Mouse (Mus musculus) right cerebral cortex, postnatal 4 days (tissue): ENCODE data around the gene Exoc4.

Experiments
- DNase-seq: peaks from one replicate; pipeline ENCODE4 v3.0.0-alpha.2; 2022

Exoc4 gene

GRCm38 (mm10) chr6:33322849-33323248 is 74.0 kb downstream of the Exoc4 start:
- DNase-seq, result no peak

- no peak for DNase-seq
Measured at GRCm38 (mm10) chr6:33323386-33323785, 74.5 kb downstream of the Exoc4 start.

- no peak for DNase-seq
Measured at GRCm38 (mm10) chr6:33328326-33328725, 79.4 kb downstream of the Exoc4 start.

- DNase-seq, result no peak
Measured at GRCm38 (mm10) chr6:33347088-33347775, 98.3 kb downstream of the Exoc4 start.

- DNase-seq, result peak; percentile 8
Measured at GRCm38 (mm10) chr6:33361613-33362012, 112.7 kb downstream of the Exoc4 start.

DNA sequence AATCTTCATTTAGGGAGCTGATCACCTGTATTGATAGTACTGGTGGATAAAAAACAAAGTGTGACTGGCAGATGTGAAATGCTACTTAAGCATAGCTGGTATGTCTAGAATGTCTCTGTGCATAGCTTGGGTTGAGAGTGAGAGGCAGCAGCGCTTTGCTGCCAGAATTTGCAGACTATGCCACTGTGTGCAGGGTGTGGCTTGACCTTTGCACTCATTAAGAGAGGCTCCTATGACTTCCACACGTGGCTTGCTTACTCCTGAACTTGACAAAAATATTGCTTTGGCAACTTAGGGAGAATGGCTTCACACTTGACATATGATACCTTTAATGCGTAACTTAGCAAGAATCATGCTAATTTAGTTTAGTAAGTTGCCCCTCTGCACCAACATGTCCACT is 131.6 kb downstream of the Exoc4 start:
- no peak for DNase-seq

- no peak for DNase-seq
Measured at GRCm38 (mm10) chr6:33382176-33382575, 133.3 kb downstream of the Exoc4 start.

- DNase-seq, result no peak
Measured at GRCm38 (mm10) chr6:33392020-33392419, 143.1 kb downstream of the Exoc4 start.

- DNase-seq, result no peak
Measured at GRCm38 (mm10) chr6:33399491-33399890, 150.6 kb downstream of the Exoc4 start.

DNA sequence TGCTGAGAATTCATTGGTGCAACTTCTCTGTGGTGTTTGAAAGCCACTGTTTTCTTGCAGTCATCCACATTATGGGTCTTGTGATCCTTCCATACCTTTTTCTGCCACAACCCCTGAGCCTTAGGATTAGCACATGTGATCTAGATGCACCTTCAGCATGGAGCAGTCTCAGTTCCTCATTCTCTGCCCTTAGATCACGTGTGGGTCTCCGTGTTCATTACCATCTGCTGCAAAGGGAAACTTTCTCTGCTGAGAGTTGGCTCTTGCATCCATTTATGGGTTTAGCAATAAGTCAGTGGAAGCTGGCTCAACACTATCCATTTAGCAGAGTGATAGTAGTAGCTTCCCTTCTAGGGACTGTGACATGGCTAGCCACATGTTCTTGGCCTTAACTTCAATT is 152.3 kb downstream of the Exoc4 start:
- no peak for DNase-seq

GRCm38 (mm10) chr6:33405562-33406275 is 156.8 kb downstream of the Exoc4 start:
- peak; percentile 4 for DNase-seq

GRCm38 (mm10) chr6:33409586-33409985 is 160.7 kb downstream of the Exoc4 start:
- DNase-seq, result no peak

GRCm38 (mm10) chr6:33425007-33425406 is 176.1 kb downstream of the Exoc4 start:
- no peak for DNase-seq

DNA sequence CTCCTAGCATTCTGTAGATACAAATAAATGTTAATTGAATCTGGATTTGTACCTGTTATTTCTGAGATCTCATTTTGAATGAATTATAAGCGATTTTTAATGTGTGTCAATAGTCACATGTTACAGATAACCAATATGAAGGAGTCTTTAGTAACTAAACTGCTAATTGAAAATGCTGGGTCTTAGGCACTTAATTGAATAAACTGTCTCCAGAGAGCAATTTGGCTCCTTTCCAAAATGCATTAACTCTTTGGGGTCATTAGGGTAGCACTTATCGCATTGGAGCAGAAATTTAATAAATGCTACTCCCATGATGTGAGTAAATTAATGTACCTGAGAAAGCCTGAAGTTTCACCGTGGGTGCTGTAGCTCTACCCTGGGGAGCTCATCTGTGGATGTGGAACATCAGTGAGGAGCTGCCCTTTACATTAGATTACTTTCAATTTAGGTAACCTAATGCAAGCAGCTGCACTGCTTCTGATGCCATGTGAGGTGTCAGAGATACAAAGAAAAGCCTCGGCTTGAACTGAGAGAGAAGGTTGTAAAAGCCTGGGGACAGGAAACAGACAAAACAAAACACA is 182.4 kb downstream of the Exoc4 start:
- DNase-seq, result no peak

DNA sequence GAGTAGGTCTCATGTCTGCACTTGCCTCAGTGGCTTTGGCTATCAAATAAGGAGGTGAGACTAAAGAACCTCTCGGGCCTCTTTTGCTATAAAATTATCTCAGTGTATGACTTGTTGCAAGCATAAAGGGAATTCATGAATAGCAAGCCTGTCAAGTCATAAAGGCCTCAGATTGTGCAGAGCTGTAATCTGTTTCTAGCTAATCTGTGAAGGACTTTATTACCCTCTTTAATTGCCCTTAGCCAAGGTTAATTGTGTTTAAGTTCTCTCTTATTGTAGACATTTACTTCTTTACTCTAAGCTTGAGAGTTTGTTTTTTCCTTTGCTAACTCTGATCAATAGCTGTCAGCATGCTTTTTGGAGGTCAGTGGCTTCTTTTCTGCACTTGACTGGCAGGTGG is 191.6 kb downstream of the Exoc4 start:
- DNase-seq, result no peak

DNA sequence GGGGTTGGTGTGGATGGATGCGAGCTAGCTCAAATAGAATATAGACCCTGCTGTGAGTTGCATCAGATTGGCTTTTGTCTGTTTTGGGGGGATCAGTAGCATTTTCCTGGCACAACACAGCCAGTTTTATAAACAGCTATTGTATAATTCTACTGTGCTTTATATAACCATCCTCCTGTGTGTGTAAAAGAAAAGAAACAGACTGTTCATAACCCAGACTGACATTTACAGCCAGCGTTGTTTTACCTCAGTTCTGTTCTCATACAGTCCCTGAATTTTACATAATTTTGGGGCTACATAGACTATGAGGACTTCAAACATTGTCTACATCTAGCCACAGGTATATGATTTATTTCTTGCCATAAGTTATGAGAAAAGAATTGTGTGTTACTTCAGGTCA is 204.9 kb downstream of the Exoc4 start:
- no peak for DNase-seq

DNA sequence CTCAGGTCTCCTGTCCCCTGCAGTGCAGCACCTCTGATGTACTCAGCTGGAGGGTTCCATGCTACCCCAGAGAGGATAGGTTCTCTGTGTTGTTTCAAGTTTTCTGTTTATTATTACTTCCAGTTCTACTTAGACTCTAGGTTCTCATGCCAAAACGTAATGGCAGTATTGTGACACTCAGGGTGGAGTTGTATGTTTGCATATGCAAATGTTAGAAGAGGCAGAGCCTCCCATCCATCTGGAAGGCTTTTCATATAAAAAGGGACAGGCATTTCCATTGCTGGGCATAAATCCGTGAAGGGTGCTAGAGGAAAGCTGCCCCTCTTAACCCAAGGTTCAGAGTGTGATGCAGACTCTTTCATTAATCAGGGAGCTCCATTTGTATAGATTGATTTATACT is 205.5 kb downstream of the Exoc4 start:
- no peak for DNase-seq

GRCm38 (mm10) chr6:33455238-33455637 is 206.4 kb downstream of the Exoc4 start:
- DNase-seq, result no peak

- DNase-seq, result no peak
Measured at GRCm38 (mm10) chr6:33464862-33465261, 216.0 kb downstream of the Exoc4 start.

- DNase-seq, result no peak
Measured at GRCm38 (mm10) chr6:33465392-33465791, 216.5 kb downstream of the Exoc4 start.

- no peak for DNase-seq
Measured at GRCm38 (mm10) chr6:33466168-33466839, 217.4 kb downstream of the Exoc4 start.

DNA sequence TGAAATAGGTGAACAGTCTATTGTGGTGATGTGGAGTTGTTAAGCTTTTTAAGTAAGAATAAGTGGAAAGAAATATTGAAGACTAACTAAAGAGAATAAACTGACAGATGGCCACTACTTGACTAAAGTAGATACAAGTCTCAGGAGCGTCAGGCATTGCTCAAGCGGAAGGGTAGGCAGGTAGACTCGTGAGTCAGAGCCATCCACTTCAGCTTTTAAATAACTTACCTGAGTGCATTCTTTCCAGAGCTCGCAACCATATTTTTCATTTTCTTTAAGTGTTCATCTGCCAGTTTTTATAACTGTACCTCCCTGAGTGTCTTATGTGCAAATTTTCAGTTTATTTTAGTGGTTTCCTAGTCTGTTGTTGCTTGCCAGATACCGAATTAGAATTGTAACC is 219.6 kb downstream of the Exoc4 start:
- no peak for DNase-seq

DNA sequence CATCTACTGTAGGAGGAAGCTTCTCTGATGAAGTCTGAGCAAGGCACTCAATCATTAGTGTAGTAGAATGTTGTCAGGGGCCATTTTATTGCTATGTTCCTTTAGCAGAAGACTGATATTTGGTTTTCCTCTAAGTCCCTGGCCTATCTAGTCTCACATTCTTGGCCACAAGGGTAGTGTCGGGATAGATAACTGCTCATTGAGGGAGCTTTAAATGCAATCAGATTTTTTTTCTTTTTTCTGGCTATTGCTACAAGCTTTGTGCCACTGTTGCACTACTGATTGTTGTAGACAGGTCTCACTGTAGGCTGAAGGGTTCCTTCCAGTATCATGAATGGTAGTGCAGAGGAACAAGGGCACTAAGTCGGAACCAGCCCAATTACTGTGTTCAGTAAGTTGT is 227.2 kb downstream of the Exoc4 start:
- no peak for DNase-seq

- no peak for DNase-seq
Measured at GRCm38 (mm10) chr6:33484568-33484967, 235.7 kb downstream of the Exoc4 start.
